Mouse (Mus musculus) CH12.LX (cell line): ENCODE results near the gene Erbb4. TPM values are rescaled to one million over a fixed set of nuclear protein-coding genes. Genes with fewer than 3 reads are reported as not detected.

Experiments used
- DNase-seq: peaks from one replicate; pipeline ENCODE4 v3.0.0-alpha.2; 2013; ENCODE audit errors: extremely low read depth
- H3K27ac ChIP-seq: 2 replicates; pipeline ENCODE4 v1.5.1; 2012; ENCODE audit warnings: low read depth, mild to moderate bottlenecking, control low read depth, moderate library complexity; ENCODE audit not compliant: insufficient read depth
- H3K27me3 ChIP-seq: replicated peaks from 2 replicates; pipeline ENCODE3; 2012; ENCODE audit warnings: inconsistent platforms
- H3K36me3 ChIP-seq, 2 experiments: replicated peaks in 1 of 2; 2 replicates each; pipeline versions ENCODE3 to v1.6.1; 2012; ENCODE audit warnings: inconsistent platforms in 1 of 2, low read length in 1 of 2, mild to moderate bottlenecking in 1 of 2, mixed read lengths in 1 of 2, moderate library complexity in 1 of 2; ENCODE audit not compliant: control insufficient read depth in 1 of 2, insufficient read depth in 1 of 2
- H3K4me1 ChIP-seq, 2 experiments: 2 replicates each; pipeline ENCODE4 v1.6.1; 2012; ENCODE audit warnings: inconsistent platforms in 1 of 2, moderate library complexity in 1 of 2; ENCODE audit not compliant: insufficient read depth in 2 of 2, control insufficient read depth in 1 of 2
- H3K4me2 ChIP-seq: 2 replicates; pipeline ENCODE4 v1.6.1; 2012; ENCODE audit warnings: low read depth, mild to moderate bottlenecking, control low read depth; ENCODE audit not compliant: poor library complexity, insufficient read depth, severe bottlenecking
- H3K4me3 ChIP-seq, 3 experiments: fragments of 150-350 bp in 1 of 3; sonication (generic) in 1 of 3; replicated peaks in 1 of 3; 2 replicates each; pipeline versions ENCODE3 to v1.5.1; 2011 to 2012; ENCODE audit warnings: low read depth in 2 of 3, low read length in 2 of 3, mild to moderate bottlenecking in 2 of 3, moderate library complexity in 2 of 3, control low read depth in 1 of 3, improper control_type of control experiment in 1 of 3, inconsistent platforms in 1 of 3, mixed read lengths in 1 of 3; ENCODE audit not compliant: poor library complexity in 1 of 3
- H3K79me2 ChIP-seq: replicated peaks from 2 replicates; pipeline ENCODE4 v1.6.1; 2012; ENCODE audit warnings: mild to moderate bottlenecking, moderate library complexity; ENCODE audit not compliant: control insufficient read depth, poor library complexity, insufficient read depth, severe bottlenecking; ENCODE audit errors: extremely low read depth
- H3K9ac ChIP-seq: 2 replicates; pipeline ENCODE4 v1.6.1; 2012; ENCODE audit warnings: low read depth, mild to moderate bottlenecking, control low read depth, moderate library complexity; ENCODE audit not compliant: insufficient read depth
- H3K9me3 ChIP-seq: replicated peaks from 2 replicates; pipeline ENCODE3; 2012; ENCODE audit warnings: low read length, inconsistent platforms, mixed read lengths
- CHD1 ChIP-seq: IDR thresholded peaks from 2 replicates; pipeline ENCODE4 v1.6.1; 2012; ENCODE audit warnings: low read depth, low read length, improper control_type of control experiment, inconsistent platforms
- CHD2 ChIP-seq: IDR thresholded peaks from 2 replicates; pipeline ENCODE4 v1.6.1; 2011; ENCODE audit warnings: low read length, improper control_type of control experiment
- IRF4 ChIP-seq: IDR thresholded peaks from 2 replicates; pipeline ENCODE4 v1.6.1; 2014; ENCODE audit warnings: low read depth, mild to moderate bottlenecking, inconsistent platforms, low read length, improper control_type of control experiment
- JUN ChIP-seq: IDR thresholded peaks from 2 replicates; pipeline ENCODE4 v1.6.1; 2011; ENCODE audit warnings: low read depth, mild to moderate bottlenecking, low read length, improper control_type of control experiment, moderate library complexity; ENCODE audit not compliant: insufficient read depth
- MAX ChIP-seq: IDR thresholded peaks from 2 replicates; pipeline ENCODE4 v1.6.1; 2011; ENCODE audit warnings: low read length, improper control_type of control experiment
- NELFE ChIP-seq: IDR thresholded peaks from 2 replicates; pipeline ENCODE4 v1.6.1; 2011; ENCODE audit warnings: low read depth, low read length, improper control_type of control experiment
- POLR2A ChIP-seq: IDR thresholded peaks from 2 replicates; pipeline ENCODE4 v1.6.1; 2011; ENCODE audit warnings: low read depth, mild to moderate bottlenecking, improper control_type of control experiment, low read length
- RCOR1 ChIP-seq: conservative IDR thresholded peaks from 2 replicates; pipeline ENCODE4 v1.6.1; 2012; ENCODE audit warnings: low read depth, mild to moderate bottlenecking, inconsistent platforms, low read length, improper control_type of control experiment
- SMC3 ChIP-seq: IDR thresholded peaks from 2 replicates; pipeline ENCODE4 v1.6.1; 2011; ENCODE audit warnings: low read depth, low read length, improper control_type of control experiment
- TCF12 ChIP-seq: IDR thresholded peaks from 2 replicates; pipeline ENCODE4 v1.6.1; 2014; ENCODE audit warnings: low read depth, mild to moderate bottlenecking, inconsistent platforms, low read length, improper control_type of control experiment
- UBTF ChIP-seq: IDR thresholded peaks from 2 replicates; pipeline ENCODE4 v1.6.1; 2012; ENCODE audit warnings: low read depth, mild to moderate bottlenecking, inconsistent platforms, low read length, improper control_type of control experiment, moderate library complexity
- USF1 ChIP-seq: IDR thresholded peaks from 2 replicates; pipeline ENCODE4 v1.6.1; 2014; ENCODE audit warnings: low read depth, mild to moderate bottlenecking, inconsistent platforms, low read length, improper control_type of control experiment
- USF2 ChIP-seq: conservative IDR thresholded peaks from 2 replicates; pipeline ENCODE4 v1.6.1; 2011; ENCODE audit warnings: low read depth, low read length, improper control_type of control experiment
- ZKSCAN1 ChIP-seq: IDR thresholded peaks from 2 replicates; pipeline ENCODE4 v1.6.1; 2012; ENCODE audit warnings: low read depth, inconsistent platforms, low read length, improper control_type of control experiment, borderline replicate concordance
- ZNF384 ChIP-seq: IDR thresholded peaks from 2 replicates; pipeline ENCODE4 v1.6.1; 2012; ENCODE audit warnings: low read depth, low read length, improper control_type of control experiment, inconsistent platforms
- dilution Hi-C: fragments of 300-500 bp; cut with MboI; formaldehyde crosslinking; loops from 2 replicates; pipeline ENCODE4 v1.14.3; 2020; ENCODE audit warnings: low sequenced_read_pairs; ENCODE audit not compliant: extremely low pct_unique_long_range_greater_than_20kb, extremely low pct_ligation_motif_present
- in situ Hi-C: fragments of 300-500 bp; cut with MboI; formaldehyde crosslinking; loops from 3 replicates; pipeline ENCODE4 v1.14.3; 2019; ENCODE audit warnings: low sequenced_read_pairs, low pct_ligation_motif_present, low pct_unique_long_range_greater_than_20kb, mixed read lengths
- polyA plus RNA-seq: library from polyadenylated mRNA; unstranded; fragments of >175 nt; gene quantifications from 2 replicates; pipeline ENCODE4 v1.2.1, GENCODE M21; 2012; ENCODE audit warnings: low read depth; ENCODE audit not compliant: insufficient read length
- total RNA-seq, 2 experiments: library from RNA; depleted of rRNA; stranded (reverse); fragments of 300-350 nt in 1 of 2; fragments of >200 nt in 1 of 2; gene quantifications; 2 replicates each; pipeline ENCODE4 v1.2.3; 2012 to 2014

Erbb4 gene
- total and polyA plus RNA-seq, 3 experiments, result not detected

DNA sequence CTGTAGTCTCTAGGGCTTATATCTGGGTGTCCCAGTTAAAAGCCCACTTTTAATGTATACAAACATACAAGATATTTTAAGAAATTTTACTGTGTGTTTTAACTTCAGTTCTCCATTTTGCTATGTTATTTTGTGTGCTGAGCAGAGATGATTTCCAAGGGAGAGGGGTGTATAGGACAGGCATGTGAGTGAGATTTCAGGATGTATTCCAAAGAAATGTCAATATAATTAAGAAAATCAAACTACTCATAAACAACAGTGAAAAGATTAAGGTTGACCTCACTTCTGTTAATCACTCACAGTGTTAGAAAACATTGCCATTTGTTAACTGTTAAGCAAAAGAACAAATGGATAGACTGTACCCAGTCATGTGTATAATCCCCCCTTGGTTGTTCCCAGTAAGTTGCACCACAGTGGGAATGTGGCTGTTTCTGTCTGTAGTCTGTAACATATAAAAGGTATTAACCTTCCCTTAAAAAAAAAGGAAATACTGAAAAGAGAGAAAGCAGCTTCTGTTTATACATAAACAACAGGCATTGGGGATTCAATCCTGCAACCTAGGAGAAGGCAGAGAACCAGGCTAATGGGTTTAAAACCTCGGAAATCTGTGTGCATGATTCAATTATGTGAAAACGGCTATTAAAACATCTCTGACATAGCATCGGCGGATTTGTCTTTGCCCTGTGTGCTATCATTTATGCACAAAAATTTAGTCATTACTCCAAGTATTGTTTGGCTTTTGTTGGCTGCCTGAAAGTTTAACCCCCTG, 84.5 kb downstream of the Erbb4 start:
- DNase-seq, result no peak
- Histone ChIP-seq H3K4me2 (no peak overlapping the region), H3K4me1 (no peaks in the 10 kb centered on the region), H3K27me3 (no peaks in the 10 kb centered on the region), H3K4me3 (no peak overlapping the region), H3K36me3 (no peaks in the 10 kb centered on the region), H3K9me3 (peaks cover 15% of the 10 kb centered on the region), H3K27ac (no peak overlapping the region), H3K79me2 (no peaks in the 10 kb centered on the region), H3K9ac (no peak overlapping the region)
- TF ChIP-seq NELFE (no peak), MAX (no peak), JUN (no peak), UBTF (no peak), CHD1 (no peak), IRF4 (no peak), CHD2 (no peak)
- in situ Hi-C loops, result no loop called here
- dilution Hi-C loops, result no loop called here

DNA sequence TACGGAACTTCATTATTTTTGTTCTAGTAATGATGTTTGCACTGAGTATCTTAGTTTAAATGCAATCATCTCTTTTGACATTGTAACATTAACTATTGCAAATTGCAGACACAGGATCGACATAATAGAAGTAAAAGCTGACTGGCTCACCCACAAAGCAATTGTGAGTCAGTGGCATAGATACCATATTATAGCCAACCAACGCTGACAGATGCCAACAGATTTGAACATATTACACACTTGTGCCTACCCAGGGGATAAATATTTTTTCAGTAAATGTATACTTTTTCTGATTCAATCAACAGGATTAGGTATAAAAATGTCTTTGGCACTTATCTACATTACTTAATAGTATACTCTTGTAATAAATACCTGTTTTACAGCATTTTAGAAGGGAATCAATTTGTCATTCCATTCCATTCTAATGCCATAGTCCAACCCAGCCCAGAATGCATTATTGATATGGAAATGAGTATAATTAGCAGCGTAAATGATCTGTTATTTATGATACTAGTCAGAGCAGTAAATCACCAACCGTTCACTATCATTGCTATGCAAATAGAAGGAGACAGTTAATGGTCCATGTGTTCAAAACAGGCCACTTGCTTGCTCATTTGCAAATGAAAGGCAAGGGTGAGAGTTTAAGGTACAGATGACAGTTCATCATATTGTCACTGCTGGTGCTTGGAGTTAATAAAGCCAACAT, 97.9 kb downstream of the Erbb4 start:
- dilution Hi-C loops, result no loop called here
- no peaks in the 10 kb centered on the region for H3K4me1 ChIP-seq
- TF ChIP-seq TCF12 (no peak), RCOR1 (no peak), POLR2A (no peak), ZKSCAN1 (no peak), USF1 (no peak), USF2 (no peak), SMC3 (no peak), ZNF384 (no peak)

More for the DNA sequence above, 97.9 kb downstream of the Erbb4 start:
- no peaks in the 10 kb centered on the region for H3K27me3 ChIP-seq
- peaks cover 22% of the 10 kb centered on the region for H3K9me3 ChIP-seq
- DNase-seq, result no peak
- H3K4me3 ChIP-seq, result no peak overlapping the region
- in situ Hi-C loops, result no loop called here
- no peaks in the 10 kb centered on the region for H3K79me2 ChIP-seq
- H3K9ac ChIP-seq, result no peak overlapping the region
- no peaks in the 10 kb centered on the region for H3K36me3 ChIP-seq
- H3K27ac ChIP-seq, result no peak overlapping the region
- H3K4me2 ChIP-seq, result no peak overlapping the region
